Mouse (Mus musculus) lung, embryonic 14.5 days (tissue): Measurements from ENCODE around the gene Hif3a. TPM values are rescaled to one million over a fixed set of nuclear protein-coding genes. Genes with fewer than 3 reads are reported as not detected.

Experiments used
- ATAC-seq: fragments of 200-750 bp; cut with Nextera tagmentation; 2 replicates; pipeline ENCODE4 v1.8.0; 2017; ENCODE audit warnings: mild to moderate bottlenecking, moderate TSS enrichment, moderate library complexity; ENCODE audit not compliant: insufficient read depth
- DNase-seq: peaks from one replicate; pipeline ENCODE4 v3.0.0-alpha.2; 2015
- H3K27ac ChIP-seq: fragments of 300-500 bp; sonication (generic); 2 replicates; pipeline ENCODE4 v1.5.1; 2014; ENCODE audit warnings: low read depth, mild to moderate bottlenecking, moderate library complexity
- H3K27me3 ChIP-seq: fragments of 300-500 bp; sonication (generic); 2 replicates; pipeline ENCODE4 v1.6.1; 2014; ENCODE audit warnings: low read length, control low read depth; ENCODE audit not compliant: insufficient read depth
- H3K36me3 ChIP-seq: fragments of 300-500 bp; sonication (generic); 2 replicates; pipeline ENCODE4 v1.6.1; 2014; ENCODE audit warnings: control low read depth; ENCODE audit not compliant: insufficient read depth
- H3K4me1 ChIP-seq: fragments of 300-500 bp; sonication (generic); 2 replicates; pipeline ENCODE4 v1.6.1; 2014; ENCODE audit warnings: antibody characterized with exemption, control low read depth; ENCODE audit not compliant: insufficient read depth
- H3K4me2 ChIP-seq: fragments of 300-500 bp; sonication (generic); 2 replicates; pipeline ENCODE4 v1.6.1; 2014; ENCODE audit warnings: mild to moderate bottlenecking
- H3K4me3 ChIP-seq: fragments of 300-500 bp; sonication (generic); 2 replicates; pipeline ENCODE4 v1.5.1; 2014; ENCODE audit warnings: low read depth, low read length
- H3K9ac ChIP-seq: fragments of 300-500 bp; sonication (generic); 2 replicates; pipeline ENCODE4 v1.6.1; 2014
- H3K9me3 ChIP-seq: fragments of 300-500 bp; sonication (generic); 2 replicates; pipeline ENCODE4 v1.6.1; 2016; ENCODE audit warnings: low read depth, low read length, control low read depth
- CTCF ChIP-seq: IDR thresholded peaks from 2 replicates; pipeline ENCODE4 v1.5.1; 2016; ENCODE audit warnings: antibody characterized with exemption, low read depth
- WGBS: fragments of 180-500 bp; shearing (Covaris S2); extraction: QIAGEN DNeasy Blood & Tissue Kit; methylation state at CpG from one replicate; pipeline ENCODE4 v1.1.7; 2014; 5-methylcytosine and 5-hydroxymethylcytosine counted together
- polyA plus RNA-seq: library from polyadenylated mRNA; unstranded; fragments of >200 nt; fragmentation: Nextera tagmentation; extraction: Ambion mirVana; gene quantifications from 2 replicates; pipeline ENCODE4 v1.2.1, GENCODE M21; 2014

Gene Hif3a
- polyA plus RNA-seq, 1 experiment from 2014 or later = 33.1 TPM

DNA sequence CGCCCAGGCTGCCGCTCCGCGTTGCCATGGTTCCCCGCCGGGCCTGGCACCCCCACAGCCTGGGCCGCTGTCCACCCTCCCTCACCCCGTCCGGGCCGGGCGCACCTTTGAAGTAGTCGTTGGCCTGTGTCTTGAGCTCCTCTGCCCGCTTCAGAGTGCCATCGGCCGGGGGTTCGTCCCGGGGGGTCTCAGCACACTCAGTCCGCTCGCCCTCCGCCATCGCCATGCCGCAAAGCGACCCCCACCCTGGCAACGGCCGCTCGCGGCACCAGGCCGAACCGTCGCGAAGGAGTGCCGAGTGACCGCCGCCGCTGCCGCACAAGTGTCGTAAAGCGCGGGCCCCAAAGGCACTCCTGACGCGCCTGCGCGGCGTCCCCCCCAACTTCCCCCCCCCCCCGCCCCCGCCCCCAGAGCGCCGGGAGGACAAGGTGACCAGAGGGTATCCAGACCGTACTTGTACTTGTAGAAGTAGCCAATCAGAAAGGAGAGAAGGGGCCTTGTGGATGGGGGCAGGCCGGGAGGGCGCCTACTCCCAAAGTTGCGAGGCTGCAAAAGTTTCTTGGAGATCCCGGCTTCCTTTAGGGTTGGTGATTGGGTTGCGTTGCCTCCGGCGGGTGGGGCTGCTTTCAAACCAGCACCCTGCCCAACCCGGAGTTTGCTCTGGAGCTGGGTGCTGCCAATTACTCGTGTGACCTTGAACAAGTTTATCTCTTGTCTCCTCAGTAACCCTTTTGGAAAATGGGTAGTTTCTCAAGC, 34.5 kb downstream of the Hif3a start, which contains the start of gene Ppp5c:
Gene Ppp5c, minus strand, starts transcription at position 337 of the 756 bp plus-strand sequence.
- WGBS = under 1% methylated on average over 58 of the region's 58 CpGs
- no peak for TF ChIP-seq CTCF
- peaks cover 42% of the 10 kb centered on the region for H3K36me3 ChIP-seq

GRCm38 (mm10) chr7:17026710-17027587, 35.3 kb downstream of the Hif3a start:
- H3K4me1 ChIP-seq = no peaks in the 10 kb centered on the region
- H3K9ac ChIP-seq = peak overlapping the region; percentile 76
- peak overlapping the region; percentile 71 for H3K4me3 ChIP-seq
- no peaks in the 10 kb centered on the region for H3K27me3 ChIP-seq
- H3K36me3 ChIP-seq = peaks cover 41% of the 10 kb centered on the region
- H3K4me2 ChIP-seq = peak overlapping the region; percentile 70
- peak; percentile 83 for DNase-seq
- TF ChIP-seq CTCF = peak; percentile 74
- no peaks in the 10 kb centered on the region for H3K9me3 ChIP-seq
- H3K27ac ChIP-seq = peak overlapping the region; percentile 74; the same call in 1 of the 2 replicates
- no peak; the same call in 1 of the 2 replicates for ATAC-seq
- WGBS = 3% methylated on average over 24 of the region's 24 CpGs

More for the DNA sequence above, 34.5 kb downstream of the Hif3a start, which contains the start of gene Ppp5c:
- no peaks in the 10 kb centered on the region for H3K9me3 ChIP-seq
- peak within 1 kb of the TSS; percentile 74 for H3K27ac ChIP-seq
- peak within 1 kb of the TSS; percentile 70 for H3K4me2 ChIP-seq
- peak; percentile 88 for ATAC-seq
- no peaks in the 10 kb centered on the region for H3K27me3 ChIP-seq
- H3K4me3 ChIP-seq = peak within 1 kb of the TSS; percentile 71
- DNase-seq = peak; percentile 96
- H3K4me1 ChIP-seq = no peaks in the 10 kb centered on the region
- H3K9ac ChIP-seq = peak within 1 kb of the TSS; percentile 76

GRCm38 (mm10) chr7:17025896-17026622, 36.2 kb downstream of the Hif3a start:
- WGBS = 67% methylated on average over 9 of the region's 9 CpGs

DNA sequence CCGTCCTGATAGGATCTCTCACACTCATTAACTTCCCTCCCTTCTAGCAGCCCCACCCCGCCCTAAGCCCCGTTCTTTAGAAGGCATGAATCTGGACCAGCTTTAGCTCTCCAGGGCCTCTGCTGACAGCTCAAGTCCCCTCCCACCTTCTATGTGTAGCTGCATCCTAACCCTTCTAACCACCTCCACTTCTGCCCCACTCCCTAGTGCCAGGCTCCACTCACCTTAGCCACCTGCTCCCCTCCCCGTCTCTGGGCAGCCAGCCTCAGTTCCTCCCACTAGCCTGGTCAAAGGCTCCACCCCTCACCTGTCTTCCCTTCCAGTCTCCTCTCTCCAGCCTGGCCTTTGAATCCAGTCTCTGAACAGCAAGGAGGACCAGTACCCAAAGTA, 36.7 kb downstream of the Hif3a start:
- Histone ChIP-seq H3K27me3 (no peaks in the 10 kb centered on the region), H3K27ac (peak overlapping the region; percentile 24; the same call in 1 of the 2 replicates), H3K9me3 (no peaks in the 10 kb centered on the region), H3K9ac (no peak overlapping the region), H3K4me2 (peak overlapping the region; percentile 70), H3K4me3 (no peak overlapping the region), H3K36me3 (peaks cover 45% of the 10 kb centered on the region), H3K4me1 (no peaks in the 10 kb centered on the region)
- no peak for TF ChIP-seq CTCF
- WGBS = 62% methylated on average over 4 of the region's 4 CpGs
- DNase-seq (no peak), ATAC-seq (no peak)

More at GRCm38 (mm10) chr7:17025896-17026622, 36.2 kb downstream of the Hif3a start:
- H3K4me3 ChIP-seq = peak overlapping the region; percentile 71; the same call in 1 of the 2 replicates
- ATAC-seq = no peak
- no peaks in the 10 kb centered on the region for H3K4me1 ChIP-seq
- no peak for TF ChIP-seq CTCF
- H3K27ac ChIP-seq = no peak overlapping the region
- H3K4me2 ChIP-seq = peak overlapping the region; percentile 70
- peak overlapping the region; percentile 76 for H3K9ac ChIP-seq
- no peak for DNase-seq
- no peaks in the 10 kb centered on the region for H3K27me3 ChIP-seq
- H3K36me3 ChIP-seq = peaks cover 45% of the 10 kb centered on the region
- no peaks in the 10 kb centered on the region for H3K9me3 ChIP-seq

- no peak for ATAC-seq
- no peaks in the 10 kb centered on the region for H3K27me3 ChIP-seq
- H3K4me2 ChIP-seq = peak overlapping the region; percentile 18; the same call in 1 of the 2 replicates
- H3K9me3 ChIP-seq = no peaks in the 10 kb centered on the region
- TF ChIP-seq CTCF = no peak
- 76% methylated on average over 10 of the region's 10 CpGs for WGBS
- no peaks in the 10 kb centered on the region for H3K4me1 ChIP-seq
- no peak overlapping the region for H3K4me3 ChIP-seq
- H3K9ac ChIP-seq = no peak overlapping the region; the same call in 1 of the 2 replicates
- DNase-seq = peak; percentile 9
- peaks cover 47% of the 10 kb centered on the region for H3K36me3 ChIP-seq
- peak overlapping the region; percentile 51; the same call in 1 of the 2 replicates for H3K27ac ChIP-seq
These were observed 37.3 kb downstream of the Hif3a start for GRCm38 (mm10) chr7:17024814-17025504.

DNA sequence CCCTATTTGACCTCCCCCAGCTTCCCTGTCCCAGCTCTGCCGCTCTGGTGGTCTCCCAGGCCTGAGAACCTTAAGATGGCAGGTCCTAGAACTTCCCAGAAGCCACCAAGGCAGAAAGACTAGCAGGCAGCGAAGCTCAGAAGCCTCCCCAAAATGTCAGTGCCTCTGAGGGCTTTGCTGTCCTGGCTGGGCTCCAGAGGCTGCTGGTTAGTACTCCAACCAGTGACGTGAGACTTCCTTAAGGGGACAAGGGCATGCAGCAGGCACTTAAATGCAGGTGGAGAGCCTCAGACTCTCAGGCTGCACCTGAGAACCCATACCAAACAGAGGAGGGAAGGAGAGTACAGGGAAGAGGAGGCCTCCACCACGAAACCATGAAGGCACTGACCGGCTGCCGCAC, 38.1 kb downstream of the Hif3a start:
- WGBS = 72% methylated on average over 6 of the region's 6 CpGs
- H3K9me3 ChIP-seq = no peaks in the 10 kb centered on the region
- ATAC-seq (no peak), DNase-seq (peak; percentile 28)
- peaks cover 54% of the 10 kb centered on the region for H3K36me3 ChIP-seq
- H3K4me3 ChIP-seq = no peak overlapping the region
- TF ChIP-seq CTCF = no peak
- H3K9ac ChIP-seq = no peak overlapping the region
- H3K4me1 ChIP-seq = no peaks in the 10 kb centered on the region
- no peaks in the 10 kb centered on the region for H3K27me3 ChIP-seq
- no peak overlapping the region for H3K4me2 ChIP-seq
- peak overlapping the region; percentile 51; the same call in 1 of the 2 replicates for H3K27ac ChIP-seq
